Mouse (Mus musculus): ENCODE data around the gene Tmed2.
"Not testable (repeated sequence)": the region's sequence is repeated elsewhere in the genome, so short reads cannot be mapped to it uniquely, and the experiment has no call there.

DNA sequence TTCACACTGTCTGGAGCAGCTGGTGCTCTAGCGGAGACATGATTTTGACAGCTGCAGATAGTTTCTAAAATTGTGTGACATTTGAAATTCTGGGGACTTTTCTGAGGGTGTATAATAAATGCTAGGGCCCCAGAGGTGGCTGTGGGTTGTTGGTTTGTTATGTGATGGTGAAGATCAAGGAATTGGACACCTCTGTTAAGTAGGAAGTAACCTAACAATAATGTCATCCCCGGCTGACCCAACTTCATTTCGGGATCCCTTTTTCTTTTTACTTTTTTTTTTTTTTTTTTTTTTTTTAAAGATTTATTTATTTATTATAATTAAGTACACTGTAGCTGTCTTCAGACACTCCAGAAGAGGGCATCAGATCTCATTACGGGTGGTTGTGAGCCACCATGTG, 10.2 kb downstream of the Tmed2 start:
- TF ChIP-seq POLR2A (IDR thresholded peaks at IDR 0.05; ENCODE audit: borderline replicate concordance, insufficient read depth, low read length); CTCF (IDR thresholded peaks at IDR 0.05; ENCODE audit: borderline replicate concordance, insufficient read depth, low read depth, low read length): not testable (repeated sequence)

All from cerebellum, adult 2 months (tissue).